Mouse (Mus musculus): ENCODE data around the gene Zap70. TPM values are rescaled to one million over a fixed set of nuclear protein-coding genes. Genes with fewer than 3 reads are reported as not detected.

The Zap70 gene
- total and polyA plus RNA-seq, 3 experiments, result 0.08 TPM; not detected in 2

DNA sequence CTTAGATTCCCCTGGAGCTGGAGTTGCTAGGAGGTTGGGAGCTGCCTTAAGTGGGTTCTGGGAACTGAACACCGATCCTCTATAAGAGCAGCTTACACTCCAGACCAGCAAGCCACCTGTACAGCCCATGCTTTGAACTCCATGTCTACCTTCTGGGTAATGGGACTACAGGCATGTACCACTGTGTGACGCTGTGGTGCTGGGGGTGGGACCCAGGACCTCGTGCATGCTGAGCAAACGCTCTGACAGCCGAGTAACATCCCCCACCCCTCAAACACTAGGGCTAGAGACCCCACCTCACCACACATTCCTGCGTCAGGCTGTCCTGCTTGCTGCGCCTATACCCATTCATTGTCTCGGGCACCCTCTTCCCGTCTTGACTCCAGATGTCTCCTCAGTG, 3.0 kb upstream of the Zap70 start:
- TF ChIP-seq CTCF (IDR thresholded peaks at IDR 0.05; ENCODE audit: low read depth, low read length), result no peak
- TF ChIP-seq GATA1 (IDR thresholded peaks at IDR 0.05; ENCODE audit: borderline replicate concordance, low read length), result no peak
- no peak for TF ChIP-seq POLR2AphosphoS5 (IDR thresholded peaks at IDR 0.05; ENCODE audit: insufficient replicate concordance, low read depth, low read length)
- TF ChIP-seq GATA2 (IDR thresholded peaks at IDR 0.05; ENCODE audit: borderline replicate concordance, low read depth, low read length), result no peak
- no peak for TF ChIP-seq TAL1 (conservative IDR thresholded peaks at IDR 0.05; ENCODE audit: low read depth, low read length)
- H3K27me3 ChIP-seq (ENCODE audit: insufficient read depth, low read length), result peaks cover 26% of the 10 kb centered on the region; the same call in 1 of the 2 replicates
- H3K36me3 ChIP-seq (replicated peaks), result no peaks in the 10 kb centered on the region
- H3K4me1 ChIP-seq (ENCODE audit: insufficient read depth, low read depth, low read length), result no peaks in the 10 kb centered on the region; the same call in 1 of the 2 replicates
- H3K9me3 ChIP-seq (replicated peaks), result no peaks in the 10 kb centered on the region
- ATAC-seq (ENCODE audit: extremely low read depth, insufficient number of reproducible peaks, low FRiP score, poor library complexity, severe bottlenecking) (no peak), DNase-seq (ENCODE audit: low spot score) (no peak)
- no peak overlapping the region for H3K4me3 ChIP-seq (ENCODE audit: low read depth, low read length)

DNA sequence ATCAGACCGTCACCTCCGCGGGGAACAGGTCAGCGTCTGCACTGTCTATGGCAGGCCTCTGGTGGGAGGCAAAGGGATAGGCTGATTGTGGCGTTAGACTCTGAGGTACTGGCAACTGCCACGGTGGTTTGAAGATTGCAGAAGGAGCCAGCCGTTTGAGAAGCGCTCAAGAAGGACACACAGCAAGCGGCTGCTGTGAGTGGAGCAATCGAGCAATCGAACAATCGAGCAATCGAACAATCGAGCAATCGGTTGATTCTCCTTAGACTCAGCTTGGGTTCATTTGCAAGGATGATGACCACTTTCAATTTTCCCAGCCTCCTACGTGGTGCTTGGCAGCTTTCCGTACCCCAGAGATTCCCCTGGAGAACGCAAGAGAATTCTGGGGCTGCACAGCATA, 2.5 kb upstream of the Zap70 start:
- H3K36me3 ChIP-seq (replicated peaks), result no peaks in the 10 kb centered on the region
- H3K27me3 ChIP-seq (ENCODE audit: insufficient read depth, low read length), result peaks cover 27% of the 10 kb centered on the region
- H3K4me3 ChIP-seq (ENCODE audit: low read depth, low read length), result no peak overlapping the region
- ATAC-seq (ENCODE audit: extremely low read depth, insufficient number of reproducible peaks, low FRiP score, poor library complexity, severe bottlenecking), result no peak
- no peak for DNase-seq (ENCODE audit: low spot score)
- H3K4me1 ChIP-seq (ENCODE audit: insufficient read depth, low read depth, low read length), result no peaks in the 10 kb centered on the region; the same call in 1 of the 2 replicates
- TF ChIP-seq GATA2 (IDR thresholded peaks at IDR 0.05; ENCODE audit: borderline replicate concordance, low read depth, low read length) (no peak), GATA1 (IDR thresholded peaks at IDR 0.05; ENCODE audit: borderline replicate concordance, low read length) (no peak), CTCF (IDR thresholded peaks at IDR 0.05; ENCODE audit: low read depth, low read length) (no peak), POLR2AphosphoS5 (IDR thresholded peaks at IDR 0.05; ENCODE audit: insufficient replicate concordance, low read depth, low read length) (no peak), TAL1 (conservative IDR thresholded peaks at IDR 0.05; ENCODE audit: low read depth, low read length) (no peak)
- no peaks in the 10 kb centered on the region for H3K9me3 ChIP-seq (replicated peaks)

DNA sequence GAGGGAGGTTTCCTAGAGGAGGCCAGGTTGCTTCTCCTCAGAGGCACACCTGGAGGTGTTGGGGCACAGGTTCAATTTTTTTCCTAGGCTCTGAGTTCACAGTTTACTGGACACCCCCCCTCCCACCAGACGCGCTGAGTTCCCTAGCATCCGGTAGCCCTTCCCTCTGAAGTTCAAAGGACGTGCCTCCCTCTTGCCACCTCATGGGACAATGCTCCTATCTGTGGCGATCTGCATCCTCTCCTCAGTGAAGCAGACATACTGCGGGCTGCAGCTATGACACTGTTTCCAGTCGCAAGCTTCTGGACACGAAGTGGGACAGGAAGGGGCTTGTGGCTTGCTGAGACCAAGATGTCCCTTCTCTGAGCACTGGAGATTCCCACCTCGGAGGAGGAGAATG, 1.2 kb upstream of the Zap70 start:
- Histone ChIP-seq H3K27me3 (ENCODE audit: insufficient read depth, low read length) (peaks cover 29% of the 10 kb centered on the region), H3K36me3 (replicated peaks) (no peaks in the 10 kb centered on the region), H3K4me3 (ENCODE audit: low read depth, low read length) (no peak overlapping the region), H3K4me1 (ENCODE audit: insufficient read depth, low read depth, low read length) (no peaks in the 10 kb centered on the region; the same call in 1 of the 2 replicates), H3K9me3 (replicated peaks) (no peaks in the 10 kb centered on the region)
- ATAC-seq (ENCODE audit: extremely low read depth, insufficient number of reproducible peaks, low FRiP score, poor library complexity, severe bottlenecking) (no peak), DNase-seq (ENCODE audit: low spot score) (no peak)
- TF ChIP-seq TAL1 (conservative IDR thresholded peaks at IDR 0.05; ENCODE audit: low read depth, low read length) (no peak), GATA2 (IDR thresholded peaks at IDR 0.05; ENCODE audit: borderline replicate concordance, low read depth, low read length) (no peak), POLR2AphosphoS5 (IDR thresholded peaks at IDR 0.05; ENCODE audit: insufficient replicate concordance, low read depth, low read length) (no peak), GATA1 (IDR thresholded peaks at IDR 0.05; ENCODE audit: borderline replicate concordance, low read length) (no peak), CTCF (IDR thresholded peaks at IDR 0.05; ENCODE audit: low read depth, low read length) (no peak)

DNA sequence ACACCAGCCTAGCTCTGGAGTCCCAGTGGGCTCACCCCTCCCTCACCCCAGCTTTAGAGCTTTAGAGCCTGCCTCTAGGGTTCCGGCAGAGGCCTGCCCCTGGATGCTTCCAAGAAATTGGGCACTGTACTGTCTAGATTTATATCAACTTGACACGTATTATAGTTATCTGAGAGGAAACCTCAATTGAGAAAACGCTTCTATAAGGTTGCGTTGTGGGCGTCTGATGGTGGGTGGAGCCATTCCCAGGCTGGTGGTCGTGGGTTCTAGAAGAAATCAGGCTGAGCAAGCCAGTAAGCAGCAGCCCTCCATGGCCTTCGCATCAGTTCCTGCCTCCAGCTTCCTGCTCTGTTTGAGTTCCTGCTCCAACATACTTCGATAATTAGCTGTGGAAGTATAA, 537 bp upstream of the Zap70 start:
- no peak overlapping the region for H3K4me3 ChIP-seq (ENCODE audit: low read depth, low read length)
- H3K9me3 ChIP-seq (replicated peaks), result no peaks in the 10 kb centered on the region
- no peak for DNase-seq (ENCODE audit: low spot score)
- peaks cover 33% of the 10 kb centered on the region for H3K27me3 ChIP-seq (ENCODE audit: insufficient read depth, low read length)
- no peaks in the 10 kb centered on the region; the same call in 1 of the 2 replicates for H3K4me1 ChIP-seq (ENCODE audit: insufficient read depth, low read depth, low read length)
- no peaks in the 10 kb centered on the region for H3K36me3 ChIP-seq (replicated peaks)
- TF ChIP-seq POLR2AphosphoS5 (IDR thresholded peaks at IDR 0.05; ENCODE audit: insufficient replicate concordance, low read depth, low read length), result no peak
- no peak for TF ChIP-seq CTCF (IDR thresholded peaks at IDR 0.05; ENCODE audit: low read depth, low read length)
- no peak for TF ChIP-seq GATA2 (IDR thresholded peaks at IDR 0.05; ENCODE audit: borderline replicate concordance, low read depth, low read length)
- no peak for ATAC-seq (ENCODE audit: extremely low read depth, insufficient number of reproducible peaks, low FRiP score, poor library complexity, severe bottlenecking)

DNA sequence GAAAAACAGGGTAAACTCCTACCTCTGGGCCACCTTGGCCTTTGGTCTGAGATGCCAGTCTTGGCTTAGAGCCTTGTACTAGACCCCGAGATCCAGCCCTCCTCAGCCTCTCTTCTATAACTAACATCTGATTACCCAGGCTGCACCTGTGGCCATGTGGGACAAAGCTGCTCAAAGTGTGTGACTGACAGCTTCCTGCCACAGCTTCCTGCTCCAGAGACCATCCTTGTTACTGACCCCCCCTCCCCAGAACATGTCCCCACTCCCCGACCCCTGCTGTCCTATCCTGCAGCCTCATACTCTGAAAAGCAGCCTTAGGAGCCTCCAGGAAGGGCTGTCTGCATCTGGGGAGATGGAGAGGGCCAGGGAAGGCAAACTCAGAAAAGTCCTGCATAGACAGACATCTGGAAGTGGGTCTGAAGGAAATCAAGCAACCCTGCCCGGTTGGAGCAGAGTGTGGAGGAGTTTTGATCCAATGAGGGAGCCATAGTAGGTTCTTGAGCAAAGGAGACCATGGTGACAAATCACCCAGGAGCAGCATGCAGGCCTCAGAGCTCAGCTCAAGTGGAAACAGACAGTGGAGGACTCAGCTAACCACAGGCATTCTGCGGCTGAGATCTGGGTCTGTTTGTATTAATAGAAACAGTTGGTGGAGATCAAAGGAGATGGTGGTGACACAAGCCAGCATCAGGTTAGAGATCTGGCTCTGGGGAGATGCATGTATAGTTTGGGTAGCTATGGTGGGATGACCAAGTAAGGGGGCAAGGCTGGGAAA, 5.0 kb downstream of the Zap70 start:
- Histone ChIP-seq H3K36me3 (replicated peaks) (no peaks in the 10 kb centered on the region), H3K27me3 (ENCODE audit: insufficient read depth, low read length) (peaks cover 26% of the 10 kb centered on the region), H3K4me1 (ENCODE audit: insufficient read depth, low read depth, low read length) (no peaks in the 10 kb centered on the region), H3K4me3 (ENCODE audit: low read depth, low read length) (no peak overlapping the region), H3K9me3 (replicated peaks) (no peaks in the 10 kb centered on the region)
- DNase-seq (ENCODE audit: low spot score) (no peak), ATAC-seq (ENCODE audit: extremely low read depth, insufficient number of reproducible peaks, low FRiP score, poor library complexity, severe bottlenecking) (no peak)
- TF ChIP-seq CTCF (IDR thresholded peaks at IDR 0.05; ENCODE audit: low read depth, low read length) (no peak), GATA2 (IDR thresholded peaks at IDR 0.05; ENCODE audit: borderline replicate concordance, low read depth, low read length) (no peak)

DNA sequence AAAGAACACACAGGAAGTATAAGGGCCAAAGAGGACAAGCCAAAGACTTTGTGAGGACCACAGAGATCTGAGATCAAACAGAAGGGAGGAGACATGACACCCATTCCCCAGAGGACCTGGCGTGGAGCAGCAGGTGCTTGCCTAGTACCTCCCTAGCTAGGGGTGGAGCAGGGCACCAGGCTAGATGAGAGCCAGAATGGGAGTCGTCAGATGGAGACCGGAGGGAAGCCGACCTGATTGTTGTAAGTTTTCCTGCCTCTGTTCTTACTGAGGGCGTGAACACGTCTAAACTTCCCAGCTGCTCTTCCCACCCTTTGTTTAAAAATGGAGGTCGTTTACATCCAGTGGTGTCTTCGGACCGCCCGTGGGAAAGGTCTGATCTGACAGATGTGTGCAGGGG, 5.7 kb downstream of the Zap70 start:
- no peaks in the 10 kb centered on the region for H3K36me3 ChIP-seq (replicated peaks)
- H3K27me3 ChIP-seq (ENCODE audit: insufficient read depth, low read length), result peaks cover 23% of the 10 kb centered on the region
- DNase-seq (ENCODE audit: low spot score) (no peak), ATAC-seq (ENCODE audit: extremely low read depth, insufficient number of reproducible peaks, low FRiP score, poor library complexity, severe bottlenecking) (no peak)
- no peaks in the 10 kb centered on the region for H3K4me1 ChIP-seq (ENCODE audit: insufficient read depth, low read depth, low read length)
- H3K9me3 ChIP-seq (replicated peaks), result no peaks in the 10 kb centered on the region
- H3K4me3 ChIP-seq (ENCODE audit: low read depth, low read length), result no peak overlapping the region
- TF ChIP-seq GATA2 (IDR thresholded peaks at IDR 0.05; ENCODE audit: borderline replicate concordance, low read depth, low read length) (no peak), TAL1 (conservative IDR thresholded peaks at IDR 0.05; ENCODE audit: low read depth, low read length) (no peak), CTCF (IDR thresholded peaks at IDR 0.05; ENCODE audit: low read depth, low read length) (no peak)
